Mouse (Mus musculus) bone marrow macrophage, adult 2 months (primary cell): Measurements from ENCODE around the gene Mtm1.

Experiments
- CTCF ChIP-seq: IDR thresholded peaks from 2 replicates; pipeline ENCODE4 v1.5.1; 2012; ENCODE audit warnings: low read depth, mild to moderate bottlenecking, low read length, moderate library complexity
- POLR2A ChIP-seq: IDR thresholded peaks from 2 replicates; pipeline ENCODE4 v1.6.1; 2012; ENCODE audit warnings: mild to moderate bottlenecking, low read depth, low read length, borderline replicate concordance

- no peak for TF ChIP-seq POLR2A
- no peak for TF ChIP-seq CTCF
Measured at GRCm38 (mm10) chrX:71355331-71355730, 144.8 kb downstream of the Mtm1 start.
